Mouse (Mus musculus): ENCODE measurements around the gene Spsb4.

Gene Spsb4

GRCm38 (mm10) chr9:97013698-97014097 is 4.9 kb downstream of the Spsb4 start:
- peak; percentile 21 for DNase-seq

- peak; percentile 65 for DNase-seq
These were observed 5.5 kb downstream of the Spsb4 start for GRCm38 (mm10) chr9:97013153-97013552.

GRCm38 (mm10) chr9:97011454-97012195 is 7.0 kb downstream of the Spsb4 start:
- DNase-seq, result no peak

DNA sequence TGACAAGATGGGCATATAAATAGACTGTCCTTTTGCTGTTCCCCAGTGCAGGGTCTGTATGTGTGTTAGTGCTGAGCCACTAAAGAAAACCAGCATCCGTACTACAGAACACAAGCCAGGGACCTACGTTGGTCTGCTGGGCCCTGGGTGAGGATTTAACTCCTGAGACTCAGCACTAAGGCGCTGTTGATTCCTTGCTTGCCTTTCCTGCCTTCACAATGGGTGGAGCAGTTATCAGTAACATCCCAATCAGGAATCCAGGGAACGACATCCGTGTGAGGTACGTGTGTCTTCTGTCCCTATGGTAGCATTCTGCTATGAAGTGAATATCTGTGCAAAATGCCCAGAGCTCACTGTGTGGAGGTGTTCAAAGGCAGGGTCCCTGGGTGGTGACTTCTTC is 8.2 kb downstream of the Spsb4 start:
- no peak for DNase-seq

DNA sequence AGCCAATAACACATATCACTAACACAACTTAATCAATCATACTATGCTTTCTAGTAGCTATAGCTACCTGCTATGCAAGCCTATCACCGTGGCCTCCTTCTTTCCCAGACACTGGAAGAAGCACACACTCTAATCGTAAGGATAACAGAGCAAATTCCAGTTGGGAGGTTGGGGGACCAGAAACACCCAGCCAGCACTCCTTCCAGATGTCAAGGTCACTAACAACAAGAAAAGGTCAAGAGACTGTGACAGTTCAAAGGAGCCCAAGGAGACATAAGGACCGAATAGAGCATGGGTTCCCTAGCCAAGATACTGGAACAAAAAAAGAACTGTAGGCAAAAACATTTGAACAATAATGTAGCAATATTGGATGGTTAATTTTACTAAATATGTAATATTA is 13.9 kb downstream of the Spsb4 start:
- no peak for DNase-seq

DNA sequence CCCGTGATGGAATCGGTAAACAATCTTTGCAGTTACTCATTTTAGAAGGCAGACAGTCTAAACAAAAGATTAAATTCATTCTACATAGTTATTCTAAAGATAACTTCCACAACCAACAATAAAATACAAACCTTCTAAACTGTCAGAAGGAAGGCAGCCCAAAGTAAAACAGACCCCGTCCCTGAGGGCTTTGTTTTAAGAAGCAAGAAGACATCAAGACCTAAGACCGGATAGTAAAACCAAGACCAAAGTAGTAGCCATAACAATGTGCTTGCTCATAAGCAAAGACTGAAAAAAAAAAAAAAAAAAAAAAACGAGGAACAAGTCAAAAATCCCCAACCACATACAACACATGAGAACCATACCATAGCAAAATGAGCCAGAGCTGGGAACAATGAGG is 15.5 kb downstream of the Spsb4 start:
- no peak for DNase-seq

GRCm38 (mm10) chr9:97002654-97003053 is 16.0 kb downstream of the Spsb4 start:
- no peak for DNase-seq

DNA sequence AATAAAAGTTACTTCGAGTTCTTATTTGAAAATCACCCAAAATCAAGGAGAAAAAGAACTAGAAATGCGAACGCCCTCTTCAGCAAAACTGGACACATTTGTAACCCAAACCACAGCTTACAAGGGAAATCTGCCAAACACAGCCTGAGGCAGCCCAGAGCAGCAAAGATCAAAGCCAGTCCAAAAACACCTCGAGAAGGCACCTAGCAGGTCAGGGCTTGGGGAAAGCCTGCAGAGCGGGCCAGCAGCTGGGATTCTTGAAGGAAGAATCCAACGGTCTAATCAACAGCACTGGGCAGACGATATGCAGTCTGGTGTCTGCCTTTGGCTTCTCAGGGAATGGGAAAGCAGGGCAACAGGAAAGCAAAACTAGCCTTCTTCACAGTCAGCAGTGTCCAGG is 16.6 kb downstream of the Spsb4 start:
- DNase-seq, result peak; percentile 7

DNA sequence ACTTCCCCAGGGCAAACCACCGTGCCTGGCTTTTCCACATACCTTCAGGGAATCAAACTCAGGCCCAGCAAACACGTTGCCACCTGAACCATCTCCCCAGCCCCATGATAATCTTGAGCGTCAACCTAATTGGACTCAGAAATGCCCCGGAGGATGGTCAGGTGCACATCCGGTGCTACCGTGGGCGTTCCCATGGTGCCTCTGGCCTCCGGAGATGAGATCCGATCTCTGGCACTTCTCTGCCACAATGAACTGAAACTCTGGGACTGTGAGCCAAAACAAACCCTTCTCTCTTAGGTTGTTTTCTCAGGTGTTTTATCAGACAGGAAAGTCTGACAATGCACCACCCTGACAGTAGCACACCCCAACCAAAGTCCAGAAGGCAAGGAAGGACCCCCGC is 17.2 kb downstream of the Spsb4 start:
- DNase-seq, result no peak

DNA sequence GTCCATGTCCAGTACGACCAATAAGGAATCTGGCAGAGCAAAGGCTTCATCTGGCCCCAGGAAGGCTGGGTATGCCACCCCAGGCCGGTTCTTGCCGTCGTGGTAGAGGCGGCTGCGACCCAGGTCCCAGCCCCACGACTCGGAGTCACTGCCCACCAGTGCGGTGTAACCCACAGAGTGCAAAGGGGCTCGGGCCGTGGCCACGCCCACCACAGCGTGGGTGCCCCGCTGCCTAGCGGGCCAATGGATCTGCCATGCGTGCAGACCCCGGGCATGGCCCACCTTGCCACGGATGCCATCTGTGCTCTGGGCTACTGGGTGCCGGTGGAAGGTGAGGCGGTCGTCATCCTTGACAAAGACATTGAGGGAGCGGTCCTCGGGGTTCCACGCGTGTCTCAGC is 22.9 kb downstream of the Spsb4 start:
- peak; percentile 9 for DNase-seq

GRCm38 (mm10) chr9:96994733-96995132 is 23.9 kb downstream of the Spsb4 start:
- DNase-seq, result no peak

GRCm38 (mm10) chr9:96991118-96991517 is 27.5 kb downstream of the Spsb4 start:
- no peak for DNase-seq

GRCm38 (mm10) chr9:96989389-96989990 is 29.2 kb downstream of the Spsb4 start:
- DNase-seq, result peak; percentile 51

- DNase-seq, result peak; percentile 43
These were observed 31.7 kb downstream of the Spsb4 start for GRCm38 (mm10) chr9:96986797-96987473.

DNA sequence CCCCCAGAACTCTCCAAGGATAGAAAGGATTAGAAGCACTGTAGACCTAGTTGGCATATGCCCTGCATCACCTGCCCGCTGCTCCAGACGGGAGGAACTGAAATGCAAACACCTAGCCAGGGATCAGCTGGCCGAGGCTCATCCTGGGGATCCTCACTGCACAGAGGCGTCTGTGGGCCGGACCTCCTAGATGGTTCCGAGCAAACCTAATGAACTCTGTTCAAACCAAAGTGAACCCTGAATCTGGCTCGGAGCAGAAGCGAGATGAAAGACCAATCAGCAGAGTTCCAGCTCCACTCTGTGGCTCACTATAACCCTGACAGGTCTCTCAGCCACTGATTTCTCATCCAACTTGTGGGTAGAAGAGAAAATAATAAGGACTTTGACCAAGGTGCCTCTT is 34.6 kb downstream of the Spsb4 start:
- DNase-seq, result no peak

DNA sequence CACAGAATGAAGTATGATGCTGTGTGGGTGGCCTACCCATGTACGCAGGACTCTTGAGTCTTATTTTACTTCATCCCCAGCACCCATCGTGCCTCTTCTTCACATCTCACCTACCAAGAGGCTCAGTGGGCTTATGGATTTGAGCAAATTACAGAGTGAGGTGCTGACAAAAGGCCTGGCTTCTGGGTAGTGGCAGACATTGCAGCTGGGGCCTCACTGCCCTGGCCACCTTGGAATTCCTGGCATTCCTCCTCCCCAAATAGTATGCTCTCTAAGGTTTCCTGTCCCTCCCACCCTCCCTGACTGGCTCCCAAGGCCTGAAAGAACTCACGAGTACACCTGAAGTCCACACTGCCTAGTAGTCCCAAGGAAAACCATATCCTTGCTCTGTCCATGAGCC is 35.7 kb downstream of the Spsb4 start:
- no peak for DNase-seq

GRCm38 (mm10) chr9:96982351-96982750 is 36.3 kb downstream of the Spsb4 start:
- DNase-seq, result no peak

DNA sequence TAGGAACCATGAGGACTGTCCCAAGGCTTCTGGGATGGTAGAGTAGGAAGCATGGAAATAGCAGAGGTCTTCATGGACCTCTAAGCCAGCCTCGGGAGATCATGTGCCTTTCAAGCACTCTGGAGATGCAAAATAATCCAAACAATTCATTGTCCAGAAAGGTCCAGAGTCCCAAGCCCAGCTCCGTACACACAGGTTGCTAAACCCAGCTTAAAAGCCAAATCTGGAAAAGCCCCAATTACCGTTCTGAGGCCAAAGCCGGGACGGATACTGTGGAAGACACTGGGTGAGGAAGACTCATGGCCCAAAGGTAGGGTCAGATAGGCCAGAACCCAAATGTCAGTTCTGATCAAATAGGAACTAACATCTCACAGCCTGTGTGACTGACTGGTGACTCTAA is 36.8 kb downstream of the Spsb4 start:
- DNase-seq, result no peak

DNA sequence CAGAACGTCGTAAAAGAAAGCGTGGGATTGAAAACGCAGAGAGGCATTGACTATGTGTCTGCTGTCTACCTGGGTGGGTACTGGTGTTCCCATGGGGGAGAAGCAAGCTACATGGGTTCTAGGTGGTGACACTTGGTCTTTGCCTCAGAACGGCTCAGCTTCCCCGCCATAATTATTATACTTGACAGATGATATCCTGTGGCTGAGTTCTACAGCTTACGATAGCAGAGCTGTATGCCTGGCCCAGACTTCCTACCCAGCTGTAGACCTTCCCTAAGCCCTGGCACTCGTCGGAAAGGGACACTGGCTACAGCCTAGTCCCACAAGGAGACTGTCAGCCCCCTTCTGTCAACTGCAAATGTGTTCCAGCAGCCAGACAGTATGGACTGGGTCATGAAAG is 37.5 kb downstream of the Spsb4 start:
- no peak for DNase-seq

GRCm38 (mm10) chr9:96980037-96980997 is 38.3 kb downstream of the Spsb4 start:
- DNase-seq, result peak; percentile 38

- peak; percentile 70 for DNase-seq
These were observed 39.1 kb downstream of the Spsb4 start for GRCm38 (mm10) chr9:96979417-96980030.

DNA sequence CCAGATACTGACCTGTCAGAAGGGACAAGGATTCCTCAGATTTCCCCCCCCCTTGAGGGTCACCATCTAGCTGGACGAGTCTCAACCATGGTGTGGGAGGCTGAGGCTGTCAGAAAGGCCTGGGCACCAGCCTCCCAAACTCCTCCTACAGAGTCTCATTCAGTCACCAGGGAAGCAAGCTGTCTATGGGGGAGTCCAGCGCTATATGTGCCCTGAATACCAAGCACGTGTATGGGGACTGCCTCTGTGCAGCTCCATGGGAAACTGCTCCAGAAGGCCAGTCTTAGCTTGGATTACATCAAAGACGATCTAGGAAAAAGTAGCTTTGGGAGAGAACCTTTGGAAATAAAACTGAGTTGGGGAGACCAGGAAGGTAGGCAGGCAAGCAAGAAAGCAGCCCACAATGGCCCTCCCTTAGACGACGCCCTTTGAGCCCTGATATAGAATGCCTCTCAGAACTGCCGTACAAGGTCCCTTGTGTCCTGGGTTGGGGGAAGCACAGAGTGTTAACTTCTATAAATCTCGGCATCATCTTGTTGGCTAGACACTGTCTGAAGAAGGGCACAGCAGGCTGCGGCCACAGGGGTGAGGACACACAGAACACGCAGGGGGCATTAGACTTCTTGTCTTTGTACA is 40.4 kb downstream of the Spsb4 start:
- no peak for DNase-seq

All from kidney, postnatal 10 days (tissue).